Mouse (Mus musculus) kidney, adult 11 months (tissue): Measurements from ENCODE around the gene 1700084M14Rik.
"Not testable (repeated sequence)": the region's sequence is repeated elsewhere in the genome, so short reads cannot be mapped to it uniquely, and the experiment has no call there.

Experiments
- DNase-seq: peaks from one replicate; pipeline ENCODE4 v3.0.0; 2022

Gene 1700084M14Rik

DNA sequence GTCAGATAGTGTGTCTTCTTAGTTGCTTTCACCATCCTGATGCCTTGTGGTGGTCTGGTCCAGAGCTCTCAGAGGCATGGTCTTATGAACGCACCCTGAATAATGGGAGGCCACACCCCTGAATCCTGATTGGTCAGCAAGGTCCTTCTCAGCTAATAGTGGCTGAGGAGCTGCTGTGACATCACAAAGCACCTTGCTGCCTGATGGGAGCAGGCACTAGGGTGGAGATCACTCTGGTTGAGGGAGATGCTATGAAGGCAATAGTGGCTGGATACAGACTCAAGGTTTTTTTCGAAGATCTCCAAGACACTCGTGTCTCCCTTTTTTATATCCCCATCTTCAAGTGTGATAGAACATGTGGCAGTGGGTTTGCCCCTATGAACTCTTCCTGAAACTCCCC lies at the start of gene 1700084M14Rik:
Gene 1700084M14Rik, minus strand, starts transcription at position 101 of the 400 bp plus-strand sequence.
- not testable (repeated sequence) for DNase-seq
